In genomic region chr11:52168461-52168860, GRCm38 (mm10) we compare ENCODE assay signal across 9 mouse cellular contexts. TPM values are rescaled to one million over a fixed set of nuclear protein-coding genes. Genes with fewer than 3 reads are reported as not detected.
DNase-seq lines count a peak whose midpoint lies in the region; ATAC-seq and TF ChIP-seq lines count a peak whose summit lies in the region.
"Had no signal": no experiment of that assay in that cellular context is flagged by ENCODE, and none has a peak within 500 bp of the region (broad histone marks: within the 10 kb centered on the region; RNA-seq: fewer than 3 reads in every experiment).

No protein-coding gene starts in this region.

- H3K4me3 ChIP-seq in thymus, adult 2 months (ENCODE audit: control insufficient read depth, insufficient read depth, low read length): peak overlapping the region; percentile 24
- peak overlapping the region; percentile 48 for H3K4me3 ChIP-seq in liver, embryonic 13.5 days (replicated peaks)
- H3K4me3 ChIP-seq in stomach, embryonic 16.5 days (replicated peaks; ENCODE audit: low read length): peak overlapping the region; percentile 52
- H3K4me3 ChIP-seq: erythroblast, embryonic 14.5 days had no signal

- WGBS in thymus, adult 2 months: 17% methylated on average over 12 of the region's 12 CpGs
- WGBS in liver, embryonic 13.5 days (ENCODE audit: insufficient replicate concordance): 13% methylated on average over 12 of the region's 12 CpGs
- 7% methylated on average over 12 of the region's 12 CpGs for WGBS in stomach, embryonic 16.5 days

- peaks cover 11% of the 10 kb centered on the region for H3K4me1 ChIP-seq in thymus, adult 2 months (replicated peaks; ENCODE audit: control insufficient read depth, insufficient read depth, low read length)
- 0 out of 2 replicates have a peak, but pooled peaks cover 4% of the 10 kb centered on the region for H3K4me1 ChIP-seq in liver, embryonic 13.5 days (replicated peaks)
- peaks cover 4% of the 10 kb centered on the region; the same call in 1 of the 2 replicates for H3K4me1 ChIP-seq in stomach, embryonic 16.5 days (ENCODE audit: control insufficient read depth, insufficient read depth, low read length)

- no peak for TF ChIP-seq POLR2A in thymus, adult 2 months (IDR thresholded peaks at IDR 0.05; ENCODE audit: control insufficient read depth, extremely low read depth, insufficient read depth, low read length, poor library complexity)

- TF ChIP-seq CTCF in thymus, adult 2 months (IDR thresholded peaks at IDR 0.05; ENCODE audit: borderline replicate concordance, control insufficient read depth, extremely low read depth, insufficient read depth, low read length, poor library complexity): no peak

- H3K27me3 ChIP-seq in thymus, adult 2 months (ENCODE audit: control insufficient read depth, insufficient read depth, low read length): peaks cover 12% of the 10 kb centered on the region; the same call in 1 of the 2 replicates
- peaks cover 72% of the 10 kb centered on the region for H3K27me3 ChIP-seq in liver, embryonic 13.5 days
- peaks cover 4% of the 10 kb centered on the region for H3K27me3 ChIP-seq in stomach, embryonic 16.5 days (ENCODE audit: control insufficient read depth, insufficient read depth, low read length)

- H3K9me3 ChIP-seq in liver, embryonic 13.5 days (replicated peaks): no peaks in the 10 kb centered on the region
- H3K9me3 ChIP-seq in stomach, embryonic 16.5 days (replicated peaks; ENCODE audit: control insufficient read depth, low read length): no peaks in the 10 kb centered on the region

- H3K9ac ChIP-seq in liver, embryonic 13.5 days: no peak overlapping the region
- peak overlapping the region; percentile 54 for H3K9ac ChIP-seq in stomach, embryonic 16.5 days (ENCODE audit: low read length)

- DNase-seq in CD4-positive, CD25-positive, alpha-beta regulatory T cell, adult 2 months (ENCODE audit: low read depth, low spot score): peak; percentile 21
- no peak for DNase-seq in thymus, adult 2 months
- DNase-seq in thymus, postnatal 10 days (ENCODE audit: low spot score in 2 of 2): no peak
- DNase-seq in liver, embryonic 13.5 days: no peak
- DNase-seq in layer of hippocampus, postnatal 14 days (ENCODE audit: low spot score in 2 of 2): no peak
- no peak for DNase-seq in natural killer cell, adult 2 months (ENCODE audit: low spot score in 2 of 2)

- no peak overlapping the region for H3K27ac ChIP-seq in thymus, adult 2 months (ENCODE audit: control insufficient read depth, insufficient read depth, low read length)
- H3K27ac ChIP-seq in liver, embryonic 13.5 days: no peak overlapping the region
- H3K27ac ChIP-seq in stomach, embryonic 16.5 days (ENCODE audit: low read length): no peak overlapping the region

- no peak for ATAC-seq in CD4-positive, CD25-positive, alpha-beta regulatory T cell, adult 4 months
- ATAC-seq in liver, embryonic 13.5 days (ENCODE audit: low read depth): no peak
- ATAC-seq in stomach, embryonic 16.5 days (ENCODE audit: insufficient read depth, low FRiP score): no peak

- H3K36me3 ChIP-seq in thymus, adult 2 months (ENCODE audit: control insufficient read depth, insufficient read depth, low read length): no peaks in the 10 kb centered on the region
- no peaks in the 10 kb centered on the region for H3K36me3 ChIP-seq in liver, embryonic 13.5 days
- no peaks in the 10 kb centered on the region for H3K36me3 ChIP-seq in stomach, embryonic 16.5 days (ENCODE audit: control insufficient read depth, insufficient read depth, low read length)

- peak overlapping the region; percentile 63 for H3K4me2 ChIP-seq in liver, embryonic 13.5 days
- peak overlapping the region; percentile 71 for H3K4me2 ChIP-seq in stomach, embryonic 16.5 days (ENCODE audit: low read depth, low read length)

RNA-seq across cellular contexts. Expression of gene Olfr1373, which starts 23.1 kb away (rescaled TPM):
- polyA plus RNA-seq in CD4-positive, CD25-positive, alpha-beta regulatory T cell, adult 4 months (2017; shearing (Covaris generic)): not detected
- polyA plus RNA-seq in thymus, adult 2 months (2012; rRNA removed): not detected in 2 replicates
- not detected in 2 replicates for polyA plus RNA-seq in liver, embryonic 13.5 days (2015; fragmentation: Nextera tagmentation; extraction: Ambion mirVana)
- not detected in 2 replicates for polyA plus RNA-seq in stomach, embryonic 16.5 days (2015; fragmentation: Nextera tagmentation; extraction: Ambion mirVana)
- total RNA-seq in layer of hippocampus, postnatal 14 days (2021): not detected
- polyA plus RNA-seq: erythroblast, embryonic 14.5 days had no signal

RNA-seq across cellular contexts. Expression of gene Olfr1371, which starts 45.3 kb away (rescaled TPM):
- polyA plus RNA-seq in CD4-positive, CD25-positive, alpha-beta regulatory T cell, adult 4 months (2017; shearing (Covaris generic)): not detected
- 0.15 TPM in 1 of 2 replicates, not detected in the other for polyA plus RNA-seq in thymus, adult 2 months (2012; rRNA removed)
- polyA plus RNA-seq in liver, embryonic 13.5 days (2015; fragmentation: Nextera tagmentation; extraction: Ambion mirVana): not detected in 2 replicates
- polyA plus RNA-seq in stomach, embryonic 16.5 days (2015; fragmentation: Nextera tagmentation; extraction: Ambion mirVana): not detected in 2 replicates
- total RNA-seq in layer of hippocampus, postnatal 14 days (2021): not detected
- polyA plus RNA-seq: erythroblast, embryonic 14.5 days had no signal
